Mouse (Mus musculus) left cerebral cortex, postnatal 25 days (tissue): ENCODE measurements around the gene Prdm16. TPM values are rescaled to one million over a fixed set of nuclear protein-coding genes. Genes with fewer than 3 reads are reported as not detected.

Source experiments
- DNase-seq, 2 experiments: peaks; one replicate each; pipeline ENCODE4 v3.0.0; 2022; ENCODE audit warnings: low spot score in 2 of 2, mixed read lengths in 1 of 2
- intact Hi-C: fragments of 180-260 bp; cut with DNase I; formaldehyde crosslinking; loops from one replicate; pipeline ENCODE4 v1.15.1; 2025
- total RNA-seq, 2 experiments: library from RNA; stranded (reverse); gene quantifications; 2 replicates each; pipeline ENCODE4 v1.2.3; 2021

The Prdm16 gene
- total RNA-seq, 2 experiments from 2014 or later: 6.5 to 7.7 TPM

DNA sequence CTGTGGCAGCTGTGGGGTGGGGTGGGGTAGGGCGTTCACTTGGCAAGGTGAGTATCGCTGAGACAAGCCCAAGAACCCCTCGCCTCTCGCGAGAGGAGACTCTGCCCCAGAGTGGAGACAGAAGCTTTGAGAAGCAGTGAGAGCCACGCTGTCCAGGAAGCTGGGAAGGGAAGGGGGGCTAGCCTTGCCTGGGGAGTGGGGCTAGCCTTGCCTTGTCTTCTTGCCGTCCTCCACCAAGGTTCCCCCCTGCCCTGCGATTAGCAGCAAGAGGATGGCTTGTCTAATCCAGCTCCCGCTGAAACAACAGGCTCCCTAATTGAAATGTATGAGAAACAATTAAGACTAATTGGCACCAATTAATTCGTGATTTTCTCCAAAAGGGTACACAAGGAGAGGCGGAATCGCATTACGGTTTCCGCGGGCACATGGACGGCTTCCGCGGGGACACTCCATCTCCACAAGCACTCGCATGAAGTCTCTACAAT, 227.4 kb downstream of the Prdm16 start:
- intact Hi-C loops: no loop called here

DNA sequence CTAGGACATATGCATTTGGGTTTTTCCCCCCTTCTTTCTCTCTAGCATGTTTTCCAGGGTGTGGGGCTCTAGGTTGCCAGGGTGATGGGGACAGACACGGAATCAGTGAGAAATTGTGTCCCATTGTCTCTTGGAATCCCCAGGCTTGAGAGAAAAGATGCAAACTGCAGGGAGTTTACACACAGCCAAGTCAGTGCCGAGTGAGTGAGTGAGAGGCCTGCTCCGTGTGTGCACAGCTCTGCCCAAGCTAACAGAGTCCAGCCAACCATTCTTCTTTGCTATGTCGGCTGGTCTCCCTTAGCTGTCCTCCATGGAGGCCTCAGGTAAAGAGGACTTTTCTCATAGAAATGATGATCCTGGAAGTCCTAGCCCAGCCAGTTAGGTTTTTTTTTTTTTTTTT, 233.7 kb downstream of the Prdm16 start:
- intact Hi-C loops: no loop called here
- no peak for DNase-seq

More for the DNA sequence above, 227.4 kb downstream of the Prdm16 start:
- peak in 1 of 2 experiments; percentile 33 for DNase-seq

DNA sequence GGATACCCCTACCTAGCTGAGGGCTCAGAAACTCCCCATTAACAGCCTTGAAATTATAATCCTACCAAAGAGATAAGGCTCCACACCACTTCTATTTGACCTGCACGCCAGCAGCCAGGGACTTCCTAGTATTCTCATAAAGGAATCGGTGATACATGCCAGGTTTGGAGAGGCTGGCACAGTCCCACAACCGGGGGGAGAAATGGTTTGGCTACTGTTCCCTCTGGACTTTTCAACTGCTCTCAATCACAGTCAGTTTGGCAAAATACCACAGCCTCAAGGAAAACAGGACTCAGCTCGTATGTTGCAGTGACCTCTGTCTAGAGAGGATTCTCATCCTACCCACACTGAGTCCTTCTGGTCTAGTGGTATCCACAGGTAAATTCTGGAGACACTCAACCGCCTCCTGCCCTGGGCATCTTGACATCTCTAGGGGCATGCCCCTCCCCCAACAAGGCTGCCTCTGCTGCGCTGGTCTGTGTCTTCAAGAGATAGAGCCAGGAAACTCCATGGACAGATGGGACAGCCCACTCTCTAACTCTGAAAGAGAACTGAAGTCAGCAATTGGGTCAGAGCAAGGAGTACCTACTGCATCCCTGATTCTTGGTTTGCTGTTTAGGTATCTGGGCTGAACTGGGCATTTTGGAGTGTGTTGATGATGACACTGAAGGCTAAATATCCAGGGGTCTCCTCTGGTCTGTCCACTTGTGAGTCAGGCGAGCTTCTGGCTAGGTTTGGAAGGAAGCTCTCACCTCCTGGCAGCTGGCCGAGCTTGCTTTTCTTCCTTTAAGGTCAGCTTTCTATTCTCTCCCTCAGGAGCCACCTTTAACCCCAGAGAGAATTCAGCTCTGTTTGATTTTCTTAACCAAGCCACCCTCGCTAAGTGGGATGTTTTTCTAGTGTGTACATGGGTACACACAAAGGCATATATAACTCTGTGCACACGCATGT, 234.4 kb downstream of the Prdm16 start:
- intact Hi-C loops: loop anchor here (1.0 kb wide), 1 partner anchor 36 kb away; no protein-coding TSS in a partner anchor
- DNase-seq: peak in 1 of 2 experiments; percentile 75

DNA sequence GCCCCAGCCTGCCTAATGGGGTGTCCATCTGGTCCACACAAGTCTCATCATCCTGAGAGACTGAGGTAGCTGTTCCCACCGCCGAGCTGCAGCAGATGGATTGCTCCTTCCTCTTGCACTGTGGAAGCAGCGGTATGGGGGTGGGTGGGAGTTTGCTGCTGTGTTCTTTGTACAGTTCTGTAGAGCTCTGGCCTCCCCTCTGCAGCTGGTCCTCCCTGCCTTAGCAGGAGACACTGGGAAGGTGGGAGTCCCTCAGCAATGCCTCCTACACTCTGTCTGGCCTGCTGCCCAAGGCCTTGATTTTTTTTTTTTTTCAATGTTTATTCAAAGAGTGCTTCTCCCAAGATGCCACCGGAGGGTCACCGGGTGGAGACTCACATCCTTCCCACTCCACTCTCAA, 235.3 kb downstream of the Prdm16 start:
- peak; percentile 38 to 81 for DNase-seq
- intact Hi-C loops: loop anchor here (1.0 kb wide), 1 partner anchor 37 kb away; no protein-coding TSS in a partner anchor

DNA sequence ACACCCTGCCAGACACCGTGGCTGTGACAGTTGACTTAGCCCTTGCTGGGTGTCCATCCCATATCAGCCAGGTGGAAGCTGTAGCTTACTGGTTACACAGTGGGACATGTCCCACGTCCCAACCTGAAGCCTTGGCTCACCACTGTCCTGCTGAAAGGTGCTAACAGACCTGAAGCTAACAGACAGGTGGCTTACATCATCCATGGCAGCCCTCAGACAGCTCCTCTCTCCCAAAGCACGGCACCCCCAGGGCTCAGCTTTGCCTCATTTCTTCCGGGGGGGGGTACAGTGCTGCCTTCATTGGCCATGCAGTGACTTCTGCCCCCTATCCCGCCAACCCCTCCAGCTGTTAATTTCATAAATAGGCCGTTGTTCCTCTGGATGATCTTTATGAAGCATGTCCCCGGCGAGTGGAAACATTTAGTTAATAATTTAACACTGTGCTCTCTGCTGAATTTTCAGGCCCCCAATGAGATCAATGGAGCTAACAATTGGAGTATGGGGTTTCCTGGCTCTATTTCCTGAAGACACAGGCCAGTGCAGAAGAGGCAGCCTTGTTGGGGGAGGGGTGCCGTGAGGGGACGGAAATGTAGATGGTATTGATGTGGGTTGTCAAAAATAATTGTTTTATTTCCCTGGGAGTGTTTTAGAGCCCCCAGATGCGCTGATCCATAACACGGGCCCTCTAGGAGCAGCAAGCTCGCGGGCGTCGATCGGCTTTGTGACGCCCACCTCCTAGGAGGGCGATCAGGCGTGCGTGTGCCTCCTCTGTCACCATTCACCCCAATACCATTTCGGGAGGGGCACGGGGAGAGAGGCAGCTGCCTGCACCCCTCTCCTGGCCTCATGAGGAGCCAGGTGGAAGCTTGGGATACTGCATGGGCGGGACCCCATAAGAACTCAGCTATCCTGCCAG, 236.2 kb downstream of the Prdm16 start:
- intact Hi-C loops: loop anchor here (1.0 kb wide), 1 partner anchor 38 kb away; no protein-coding TSS in a partner anchor
- no peak for DNase-seq

DNA sequence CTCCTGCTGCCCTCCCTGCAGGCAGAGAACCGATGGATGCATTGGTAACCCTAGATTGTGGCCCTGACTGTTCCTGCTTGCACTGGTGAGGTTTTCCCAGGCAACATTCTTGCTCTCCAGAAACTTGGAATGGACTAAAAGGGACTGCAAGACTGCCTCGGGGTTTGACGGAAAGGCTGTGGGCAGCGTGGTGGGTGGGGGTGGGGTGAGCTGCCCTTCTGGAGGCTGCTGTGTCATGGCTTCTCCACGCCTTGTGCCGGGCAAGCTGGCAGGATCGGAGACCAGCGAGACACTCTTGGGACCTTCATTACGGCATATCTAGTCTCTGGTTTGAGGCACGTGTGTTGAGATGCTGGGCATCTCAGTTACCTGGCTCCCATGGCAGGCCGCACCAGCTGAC, 237.0 kb downstream of the Prdm16 start:
- DNase-seq: no peak
- intact Hi-C loops: no loop called here

DNA sequence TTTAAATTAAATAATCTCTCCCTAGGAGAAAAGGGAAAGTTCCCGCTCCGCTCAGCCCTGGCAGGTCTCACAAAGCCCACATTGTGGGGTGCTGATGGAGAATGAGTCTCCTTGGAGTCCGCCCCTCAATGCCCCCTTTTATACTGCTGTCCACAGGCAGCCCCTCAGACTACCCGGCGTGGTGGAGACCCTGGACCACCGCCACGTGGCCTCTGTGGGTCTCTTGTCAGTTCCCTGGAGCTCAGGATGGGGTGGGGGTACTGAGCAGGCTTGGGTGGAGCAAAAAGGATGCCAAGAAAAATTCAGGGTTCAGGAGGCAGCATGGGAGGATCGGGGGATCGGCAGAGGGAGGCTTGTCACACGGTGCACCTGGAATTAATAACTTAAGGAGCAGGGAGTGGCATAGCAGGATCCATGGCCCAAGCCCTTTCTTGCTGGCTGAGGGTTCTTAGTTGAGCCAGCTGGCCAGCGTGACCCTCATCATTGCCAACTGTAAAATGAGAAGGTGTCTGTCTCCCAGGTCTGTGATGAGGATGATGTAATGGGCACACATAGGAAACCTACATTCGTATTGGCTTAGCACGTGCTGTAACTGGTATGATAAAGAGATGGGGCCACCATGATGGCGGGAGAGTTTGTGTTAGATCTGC, 239.9 kb downstream of the Prdm16 start:
- DNase-seq: no peak
- intact Hi-C loops: no loop called here

DNA sequence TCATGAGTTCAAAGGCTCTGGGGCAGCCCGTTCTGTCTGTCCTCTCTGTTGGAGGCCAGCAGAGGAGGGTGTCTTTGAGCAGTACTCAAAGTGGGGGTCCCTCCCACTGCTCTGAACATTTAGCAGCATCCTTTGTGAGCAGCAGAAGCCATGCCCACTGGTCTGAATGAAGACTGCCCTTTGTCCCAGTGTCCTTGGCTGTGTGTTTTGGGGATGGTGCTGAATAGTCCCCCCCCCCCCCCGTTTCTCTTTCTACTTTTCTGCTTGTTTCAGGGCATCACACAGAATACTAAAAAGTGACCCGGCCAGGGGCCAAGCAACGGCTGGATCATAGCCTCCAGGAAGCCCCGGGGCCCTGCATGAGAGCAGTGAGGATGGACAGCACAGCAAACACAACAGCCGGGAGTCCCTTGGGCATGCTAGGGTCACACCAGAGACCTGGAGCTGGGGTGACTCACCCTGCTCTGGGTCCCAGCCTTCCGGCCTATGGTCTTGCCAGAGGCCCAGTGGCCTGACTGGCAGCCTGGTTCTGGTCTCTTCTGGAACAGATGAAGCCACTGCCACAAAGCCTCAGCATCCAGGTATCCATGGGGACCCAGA, 242.4 kb downstream of the Prdm16 start:
- peak; percentile 19 to 43 for DNase-seq
- intact Hi-C loops: no loop called here

DNA sequence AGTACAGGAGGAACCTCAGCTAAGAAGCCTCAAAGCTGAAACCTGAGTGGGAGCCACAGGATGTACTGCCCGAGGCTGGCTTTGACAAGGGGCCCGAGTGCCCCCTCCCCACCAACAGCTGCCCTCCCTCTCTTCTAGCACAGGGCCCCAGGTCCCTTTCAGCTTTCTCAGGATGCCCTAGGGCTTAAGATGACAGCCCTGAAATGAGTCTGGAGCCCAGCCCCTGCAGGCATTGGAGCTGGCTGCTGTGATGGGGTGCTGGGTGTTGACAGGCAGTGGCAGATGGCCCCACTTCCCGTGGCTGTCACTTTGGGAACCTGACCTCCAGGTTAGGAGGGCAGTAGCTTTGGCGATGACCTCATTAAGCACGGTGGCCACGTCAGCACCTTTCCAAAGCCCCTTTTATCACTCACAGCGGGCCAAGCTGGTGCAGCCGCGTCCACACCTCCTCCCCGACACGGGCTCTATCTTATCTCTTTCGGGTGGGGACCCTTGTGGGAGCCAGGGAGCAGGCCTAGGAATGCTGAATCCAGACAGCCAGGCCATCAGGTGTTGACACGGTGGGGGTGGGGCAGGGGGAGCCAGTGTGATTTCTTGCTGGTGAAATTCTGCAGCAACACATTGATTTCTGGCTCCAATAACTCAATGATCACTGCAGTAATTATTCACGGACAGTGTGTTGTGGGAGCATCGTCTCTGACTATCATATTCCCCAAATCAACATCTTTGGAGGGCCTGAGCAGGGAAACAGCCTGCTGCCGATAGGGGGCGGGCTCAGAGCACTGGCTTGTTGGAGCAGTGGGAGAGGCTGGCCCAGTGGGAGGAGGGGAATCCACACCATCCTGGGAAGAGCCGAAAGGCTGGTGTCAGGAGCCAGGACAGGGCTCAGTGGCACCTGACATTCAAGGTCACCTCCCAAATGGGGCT, 243.2 kb downstream of the Prdm16 start:
- DNase-seq: peak in 1 of 2 experiments; percentile 17
- intact Hi-C loops: loop anchor here (2.0 kb wide), 1 partner anchor 65 kb away; no protein-coding TSS in a partner anchor

DNA sequence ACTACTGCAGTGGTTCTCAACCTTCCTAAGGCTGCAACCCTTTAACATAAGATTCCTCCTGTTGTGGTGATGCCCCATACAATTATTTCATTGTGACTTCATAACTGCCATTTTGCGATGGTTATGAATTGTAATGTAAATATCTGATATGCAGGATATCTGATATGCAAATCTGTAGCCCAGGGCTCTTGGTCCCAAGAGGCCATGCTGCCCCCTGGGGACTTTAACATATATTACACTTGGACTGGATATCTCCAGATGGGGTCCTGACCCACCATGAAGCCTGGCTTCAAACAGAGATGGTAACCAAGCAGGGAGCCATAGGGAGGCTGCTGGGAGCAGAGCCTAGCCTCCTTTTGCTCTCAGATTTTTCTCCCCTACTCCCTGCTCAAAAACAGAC, 244.0 kb downstream of the Prdm16 start:
- intact Hi-C loops: loop anchor here (2.0 kb wide), 1 partner anchor 64 kb away; no protein-coding TSS in a partner anchor
- no peak for DNase-seq

DNA sequence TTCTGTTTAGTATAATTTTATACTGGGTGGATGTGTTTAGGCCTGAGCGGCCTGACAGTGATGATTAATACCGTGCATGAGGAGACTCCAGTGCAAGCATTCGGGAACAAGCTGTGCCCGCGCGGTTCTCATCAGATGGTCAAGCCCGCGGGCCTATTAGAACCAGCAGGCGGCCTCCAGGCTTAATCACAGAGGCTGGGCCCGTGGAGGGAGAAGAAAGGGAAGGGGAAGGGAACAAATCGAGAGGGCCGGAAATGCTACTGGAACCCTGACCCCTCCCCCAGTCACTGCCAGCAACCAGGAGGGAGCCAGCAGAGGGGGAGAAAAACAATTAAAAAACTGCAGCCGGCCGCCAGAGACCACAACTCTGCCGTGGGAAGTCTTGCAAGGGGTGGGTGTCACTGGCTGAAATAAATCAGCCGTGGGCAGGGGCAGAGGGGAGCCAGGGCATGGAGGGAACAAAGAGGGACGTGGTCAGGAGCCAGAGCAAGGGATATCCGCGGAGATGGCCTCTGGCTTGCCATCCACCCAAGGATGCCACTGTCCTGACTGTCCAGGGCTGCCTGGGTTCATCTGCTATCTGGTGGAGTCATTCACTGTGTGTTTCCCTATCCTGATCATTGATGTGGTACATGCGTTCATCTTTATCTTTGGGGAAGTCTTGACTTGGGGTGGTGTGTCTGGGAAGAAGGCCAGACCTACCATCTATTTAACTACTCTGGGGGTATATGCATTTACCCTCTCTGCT, 246.2 kb downstream of the Prdm16 start:
- intact Hi-C loops: loop anchor here (1.0 kb wide), 1 partner anchor 325 kb away; no protein-coding TSS in a partner anchor
- DNase-seq: peak in 1 of 2 experiments; percentile 27

DNA sequence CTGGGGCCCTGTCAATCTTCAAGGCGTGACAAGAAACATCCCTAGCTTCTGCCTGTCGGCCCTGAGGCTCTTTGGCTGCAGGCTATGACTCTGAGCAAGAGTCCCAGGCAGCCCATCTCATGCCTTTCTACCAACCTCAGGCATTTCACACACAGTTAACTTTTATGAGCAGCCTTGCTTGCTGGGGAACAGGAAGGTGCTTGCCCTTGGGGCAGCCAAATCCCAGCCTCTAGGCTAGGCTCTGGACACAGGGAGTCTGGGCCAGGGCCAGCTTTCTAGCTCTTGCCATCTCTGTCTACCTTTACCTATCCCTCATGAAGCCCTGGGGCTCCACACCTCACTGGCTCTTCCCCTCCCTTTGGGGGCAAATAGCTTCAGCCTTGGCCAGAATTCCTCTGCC, 247.0 kb downstream of the Prdm16 start:
- intact Hi-C loops: loop anchor here (1.0 kb wide), 1 partner anchor 326 kb away; no protein-coding TSS in a partner anchor
- no peak for DNase-seq

DNA sequence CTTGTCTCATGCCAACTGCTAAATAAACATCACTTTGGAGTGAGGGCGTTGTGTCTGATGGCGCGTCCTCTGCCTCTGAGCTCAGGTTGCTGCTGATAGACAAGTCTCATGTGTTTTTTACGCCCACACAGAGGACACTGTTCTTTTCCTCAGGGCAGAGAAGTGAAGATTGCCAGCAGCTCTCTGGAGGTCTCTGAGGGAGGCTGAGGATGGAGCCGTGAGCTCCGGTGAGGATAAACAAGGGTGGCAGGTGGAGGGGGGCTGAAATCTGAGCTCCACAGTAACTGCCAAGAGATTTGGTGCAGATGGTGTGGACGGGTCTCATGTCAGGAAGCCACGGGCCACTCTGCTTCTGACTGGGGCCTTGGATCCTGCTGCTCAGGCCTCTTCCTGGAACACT, 249.9 kb downstream of the Prdm16 start:
- intact Hi-C loops: no loop called here
- DNase-seq: no peak

DNA sequence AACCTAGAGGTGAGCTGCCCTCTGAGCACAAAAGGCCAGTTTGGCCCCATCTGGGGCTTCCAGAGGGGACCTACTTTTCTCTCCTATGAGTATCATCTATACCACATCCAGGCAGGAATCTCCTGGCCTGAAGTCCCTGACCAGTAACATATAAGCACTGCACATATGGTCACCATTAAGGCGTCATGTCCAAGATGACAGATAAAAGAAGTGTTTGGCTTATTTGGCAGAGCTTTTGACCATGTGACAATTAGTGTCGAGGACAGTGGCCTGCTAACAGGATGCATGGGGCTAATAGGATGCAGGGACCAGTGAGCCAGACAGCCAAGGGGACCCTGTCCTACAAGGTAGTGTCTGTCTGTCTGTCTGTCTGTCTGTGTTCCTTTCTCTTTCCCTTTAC, 250.8 kb downstream of the Prdm16 start:
- intact Hi-C loops: no loop called here
- DNase-seq: no peak

DNA sequence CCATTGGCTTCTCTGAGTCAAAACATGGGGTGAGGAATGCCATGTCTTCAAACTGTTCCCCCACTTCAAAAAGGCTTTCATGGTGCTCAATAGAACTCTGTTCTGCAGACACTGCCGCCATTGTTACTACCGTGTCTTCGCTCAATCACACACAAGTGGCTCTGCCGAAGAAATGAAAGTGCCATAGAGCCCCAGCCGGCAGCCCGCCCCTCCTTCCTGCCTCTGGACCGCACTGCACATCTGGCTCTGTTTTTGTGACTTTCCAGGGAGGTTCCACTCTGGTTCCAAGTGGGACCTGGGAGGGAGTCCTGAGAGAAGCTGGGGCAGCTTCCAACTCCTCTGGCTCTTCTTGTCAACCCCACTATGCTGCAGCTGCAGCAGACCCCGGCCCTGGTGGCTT, 251.5 kb downstream of the Prdm16 start:
- DNase-seq: peak in 1 of 2 experiments; percentile 16
- intact Hi-C loops: no loop called here

DNA sequence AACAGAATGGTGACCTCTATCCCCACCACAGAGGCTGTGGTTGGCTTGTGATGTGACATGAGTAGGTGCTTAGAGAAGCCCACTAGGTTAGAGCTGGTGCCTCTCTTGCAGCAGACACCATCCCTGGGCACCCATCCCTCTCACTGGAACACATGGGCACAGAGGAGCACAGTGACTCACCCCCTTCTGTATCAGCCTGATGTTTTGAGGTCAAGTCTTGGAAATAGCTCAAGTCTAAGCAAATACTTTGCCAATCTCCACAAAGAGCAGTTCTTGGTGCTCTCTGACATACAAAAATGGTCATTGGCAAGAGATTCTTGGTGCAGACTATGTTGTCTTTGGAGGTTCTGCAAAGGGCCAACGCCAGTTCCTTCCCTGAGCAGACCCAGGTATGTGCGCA, 257.8 kb downstream of the Prdm16 start:
- intact Hi-C loops: no loop called here
- no peak for DNase-seq
